Mouse (Mus musculus) regulatory T cell (primary cell): ENCODE measurements at regions not wholly inside any gene's neighbourhood (a gene's known extent, or its start where the extent isn't known, plus 50 kb on each side); places are given as distances from the start of the nearest gene placed in this dataset.

Experiments used
- in situ Hi-C: fragments of 300-600 bp; cut with MboI, MseI; formaldehyde crosslinking; loops from one replicate; pipeline ENCODE4 v1.15.1; 2025; ENCODE audit warnings: high pct_unique_total_duplicates

DNA sequence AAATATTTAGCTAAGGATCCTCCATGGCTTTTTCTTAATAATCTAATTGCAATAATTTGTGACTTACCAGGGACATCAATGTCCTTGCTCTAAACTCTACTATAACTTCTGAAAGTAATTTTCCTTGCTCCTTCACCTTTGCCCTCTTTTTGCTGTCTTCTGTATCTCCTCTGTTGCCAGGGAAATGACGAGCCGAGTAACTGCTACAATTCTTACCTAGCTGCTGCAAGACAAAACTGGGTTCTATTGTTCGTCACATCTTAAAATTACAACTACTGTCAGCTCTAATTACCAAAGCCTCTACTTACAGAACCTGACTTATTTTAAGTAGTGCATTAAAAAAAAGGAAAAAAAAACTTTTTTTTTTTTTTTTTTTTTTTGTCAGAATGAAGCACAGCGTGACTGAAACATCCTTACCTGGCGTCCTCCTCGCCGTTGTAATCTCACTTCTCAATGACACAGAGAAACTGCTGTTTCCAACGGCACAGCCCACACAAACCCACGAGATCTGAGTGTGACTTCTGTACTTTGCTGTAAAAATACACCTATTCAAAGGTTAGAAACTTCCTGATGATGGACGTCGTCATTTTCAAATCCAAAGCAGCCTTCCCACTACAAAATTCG lies 389.4 kb downstream of the Plk2 start:
- in situ Hi-C loops = no loop called here

DNA sequence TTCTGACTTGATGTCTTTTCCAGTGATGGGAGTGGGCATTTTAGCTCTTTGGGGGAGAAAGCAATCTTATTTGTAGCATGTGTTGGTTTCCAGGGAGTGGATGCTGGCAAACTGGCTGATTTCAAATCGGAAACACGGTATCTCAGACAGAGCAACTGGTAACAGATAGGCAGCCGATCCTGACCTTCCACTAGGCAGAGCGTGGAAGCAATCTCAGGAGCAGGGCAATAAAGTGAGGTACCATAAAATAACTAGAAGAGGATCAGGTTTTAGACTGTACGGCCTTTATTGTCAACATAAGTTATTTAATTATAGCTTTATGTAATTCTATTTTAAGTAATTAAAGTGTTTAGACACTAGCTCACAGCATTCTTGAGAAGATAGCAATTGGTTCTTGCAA lies 390.0 kb downstream of the Plk2 start:
- in situ Hi-C loops = no loop called here

- in situ Hi-C loops = no loop called here
Observed at GRCm38 (mm10) chr13:110798313-110798712, 403.5 kb downstream of the Plk2 start.

- in situ Hi-C loops = no loop called here
Observed at GRCm38 (mm10) chr13:110802841-110803240, 408.0 kb downstream of the Plk2 start.

DNA sequence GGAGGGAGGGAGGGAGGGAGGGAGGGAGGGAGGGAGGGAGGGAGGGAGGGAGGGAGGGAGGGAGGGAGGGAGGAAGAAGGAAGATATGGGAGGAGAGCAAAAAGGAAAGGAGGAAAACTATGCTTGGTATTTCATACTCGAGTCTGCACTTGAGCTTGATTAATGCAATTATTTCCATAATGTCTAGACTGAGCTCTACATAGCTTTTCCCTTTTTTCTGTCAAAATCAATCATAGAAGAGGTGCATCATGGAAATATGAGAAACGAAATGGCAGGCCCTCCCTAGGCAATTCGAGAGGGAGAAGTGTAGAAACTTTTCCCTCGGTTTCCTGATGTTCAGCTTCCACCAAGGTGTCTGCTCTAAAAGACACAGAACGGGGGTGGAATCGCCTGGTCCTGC lies 417.6 kb downstream of the Plk2 start:
- in situ Hi-C loops = no loop called here

GRCm38 (mm10) chr13:110814066-110814465 lies 419.2 kb downstream of the Plk2 start:
- in situ Hi-C loops = no loop called here

DNA sequence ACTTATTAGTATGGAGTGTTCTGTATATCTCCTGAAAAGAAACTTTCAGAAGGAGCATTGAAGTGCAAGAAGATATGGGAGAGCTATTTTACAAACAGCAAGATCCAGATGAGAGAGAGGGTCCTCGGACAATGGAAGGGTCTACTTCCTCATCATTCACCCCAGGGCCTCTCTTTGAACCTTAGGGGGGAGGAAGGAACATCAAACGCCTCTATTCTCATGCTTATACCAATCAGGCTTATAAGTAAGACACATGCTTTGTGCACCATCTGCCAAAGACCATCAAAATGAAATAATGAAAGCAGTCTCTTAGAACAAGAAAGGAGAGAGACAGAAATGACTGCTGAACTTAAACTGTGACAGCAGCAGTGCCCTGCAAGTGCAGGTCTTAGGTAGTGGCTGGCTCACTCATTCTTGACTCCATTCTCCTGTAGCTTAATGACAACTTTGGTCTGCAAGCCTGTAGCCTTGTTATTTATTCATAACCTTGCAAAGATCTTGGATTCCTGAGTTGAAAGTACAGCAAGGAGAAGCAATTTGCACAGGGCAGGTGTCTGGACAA lies 424.5 kb downstream of the Plk2 start:
- in situ Hi-C loops = no loop called here

DNA sequence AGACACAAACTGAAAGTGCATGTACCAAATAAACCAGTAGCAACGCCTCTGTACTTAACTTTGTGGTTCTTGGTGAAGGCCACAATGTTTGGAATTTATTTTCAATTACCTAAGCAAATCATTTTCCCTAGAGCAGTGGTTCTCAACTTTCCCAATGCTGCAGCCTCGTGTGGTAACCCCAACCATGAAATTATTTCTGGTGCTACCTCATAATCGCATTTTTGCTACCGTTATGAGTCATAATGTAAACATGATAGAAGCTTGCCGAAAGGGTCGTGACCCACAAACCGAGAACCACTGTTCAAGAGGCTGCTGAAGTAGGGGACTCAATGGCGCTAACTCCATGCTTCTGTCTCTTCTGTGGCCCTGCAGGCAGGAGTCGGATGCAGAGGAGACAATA lies 429.9 kb upstream of the Actbl2 start:
- in situ Hi-C loops = no loop called here

- in situ Hi-C loops = no loop called here
Observed at GRCm38 (mm10) chr13:110832442-110832841, 422.4 kb upstream of the Actbl2 start.

DNA sequence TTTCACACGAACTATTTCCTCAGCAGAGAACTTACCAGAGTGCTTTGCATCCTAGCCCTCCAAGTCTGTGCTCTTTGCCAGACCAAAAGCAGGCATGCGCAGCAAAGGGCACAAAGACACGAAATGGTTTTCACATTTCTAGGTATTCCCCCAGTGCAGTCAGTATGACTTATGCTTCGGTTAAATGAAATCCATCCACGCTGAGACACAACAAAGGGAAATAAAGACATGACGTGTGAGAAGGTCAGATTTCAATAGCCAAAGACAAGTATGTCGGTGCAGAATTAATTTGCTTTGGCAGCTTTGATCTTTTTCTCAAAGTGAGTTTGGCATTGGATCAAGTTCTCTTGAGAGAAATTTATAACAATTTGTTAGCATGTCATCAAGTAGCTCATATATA lies 417.9 kb upstream of the Actbl2 start:
- in situ Hi-C loops = no loop called here

GRCm38 (mm10) chr13:110841949-110842348 lies 412.9 kb upstream of the Actbl2 start:
- in situ Hi-C loops = no loop called here

- in situ Hi-C loops = no loop called here
Observed at GRCm38 (mm10) chr13:110845695-110846094, 409.1 kb upstream of the Actbl2 start.

DNA sequence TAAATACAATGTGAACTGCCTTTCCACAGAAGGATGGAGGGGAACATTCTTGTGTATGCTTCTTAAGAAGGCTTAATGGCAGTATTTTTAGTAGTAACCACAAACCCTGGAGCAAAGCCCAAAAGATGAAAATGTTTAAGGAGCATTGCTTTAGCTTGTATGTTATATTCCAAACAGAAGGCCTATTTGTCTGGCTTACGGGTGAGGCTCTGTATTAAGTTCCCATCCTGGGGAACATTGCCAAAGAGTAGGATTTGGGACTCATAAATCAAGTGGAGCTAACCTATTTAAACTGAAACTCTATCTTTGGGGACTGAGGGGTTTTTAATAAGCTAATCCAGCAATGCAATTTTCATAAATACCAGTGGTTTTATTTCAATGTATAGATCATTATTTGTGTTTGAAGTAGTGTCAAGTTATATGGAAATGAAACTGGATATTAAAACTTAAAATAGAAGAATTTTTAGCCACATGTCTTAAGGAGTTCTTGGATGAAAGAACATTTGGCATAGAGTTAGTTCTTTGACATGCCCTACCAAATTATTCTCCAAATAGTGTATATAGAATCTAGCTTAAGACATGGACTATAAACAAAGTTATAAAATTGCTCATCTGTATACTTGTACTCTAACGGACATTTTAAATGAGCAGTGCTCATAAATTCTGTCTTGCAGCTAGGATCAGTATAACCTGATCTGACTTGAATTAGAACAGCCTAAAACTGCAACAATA lies 401.7 kb upstream of the Actbl2 start:
- in situ Hi-C loops = no loop called here

- in situ Hi-C loops = no loop called here
Observed at GRCm38 (mm10) chr13:110854213-110854612, 400.6 kb upstream of the Actbl2 start.

- in situ Hi-C loops = no loop called here
Observed at GRCm38 (mm10) chr13:110865902-110866512, 388.8 kb upstream of the Actbl2 start.

DNA sequence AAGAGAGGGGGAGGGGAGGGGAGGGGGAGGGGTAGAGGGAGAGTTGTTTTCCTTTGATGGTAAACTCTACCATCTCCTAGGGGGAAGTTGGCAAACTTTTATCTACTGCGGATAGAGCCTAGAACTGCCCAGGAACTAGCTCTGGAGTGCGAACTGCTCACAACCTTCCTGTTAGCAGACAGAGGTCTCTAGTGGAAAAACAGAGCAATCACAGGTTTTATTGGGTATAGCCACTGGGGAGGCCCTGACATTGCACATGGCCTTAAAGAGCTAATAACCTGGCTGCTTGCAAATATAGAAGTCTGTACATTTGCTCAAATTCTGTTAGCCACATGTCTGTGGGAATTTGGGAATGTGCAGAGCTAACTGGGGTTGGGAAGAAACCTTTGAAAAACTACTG lies 388.1 kb upstream of the Actbl2 start:
- in situ Hi-C loops = no loop called here

DNA sequence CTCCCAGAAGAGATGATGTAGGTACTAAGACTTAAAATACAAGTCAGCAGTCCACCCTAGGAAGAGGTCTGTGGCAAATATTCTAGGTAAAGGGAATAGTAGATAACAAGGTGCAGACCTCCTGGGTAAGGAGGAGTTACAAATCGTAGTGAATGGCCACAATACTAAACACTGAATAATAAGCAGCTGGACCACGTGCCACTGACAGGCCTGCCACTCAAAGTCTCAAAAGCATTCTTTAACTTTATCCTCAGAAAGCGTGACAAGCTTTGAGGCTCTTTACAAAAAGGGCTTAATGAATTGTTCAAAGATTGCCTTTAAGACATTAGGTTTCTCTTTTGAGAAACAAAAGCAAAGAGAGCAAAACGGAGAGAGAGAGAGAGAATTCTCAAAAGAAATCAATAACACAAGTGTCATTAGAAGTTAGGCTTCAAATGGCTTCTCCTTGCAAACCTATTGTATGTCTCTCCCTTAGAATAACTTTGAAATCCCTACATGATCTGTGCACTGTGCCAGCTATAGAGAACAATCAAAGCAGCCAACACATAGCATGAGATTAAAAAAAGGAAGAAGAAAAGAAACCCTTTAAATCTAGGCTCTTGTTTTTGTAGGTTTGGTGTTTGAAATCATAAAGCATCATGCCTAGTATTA lies 383.6 kb upstream of the Actbl2 start:
- in situ Hi-C loops = no loop called here

GRCm38 (mm10) chr13:110871776-110872135 lies 383.1 kb upstream of the Actbl2 start:
- in situ Hi-C loops = no loop called here

DNA sequence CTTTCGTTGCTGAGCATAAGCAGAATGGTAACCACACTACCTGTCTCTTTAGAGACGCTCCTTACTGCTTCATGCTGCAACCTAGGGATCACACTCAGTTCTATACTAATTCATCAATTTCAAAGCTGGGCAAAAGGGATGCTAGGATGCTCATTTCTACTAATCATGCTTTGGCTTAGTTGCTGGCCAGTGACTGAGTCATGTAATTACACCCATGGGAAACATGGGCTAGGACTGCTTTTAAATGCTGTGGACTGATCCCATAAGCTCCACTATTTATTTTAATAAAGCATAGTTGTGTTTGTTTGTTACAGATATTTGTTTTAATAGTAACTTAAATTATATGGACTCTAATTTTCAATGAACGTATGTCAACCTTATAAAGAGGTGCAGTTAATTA lies 373.2 kb upstream of the Actbl2 start:
- in situ Hi-C loops = no loop called here

DNA sequence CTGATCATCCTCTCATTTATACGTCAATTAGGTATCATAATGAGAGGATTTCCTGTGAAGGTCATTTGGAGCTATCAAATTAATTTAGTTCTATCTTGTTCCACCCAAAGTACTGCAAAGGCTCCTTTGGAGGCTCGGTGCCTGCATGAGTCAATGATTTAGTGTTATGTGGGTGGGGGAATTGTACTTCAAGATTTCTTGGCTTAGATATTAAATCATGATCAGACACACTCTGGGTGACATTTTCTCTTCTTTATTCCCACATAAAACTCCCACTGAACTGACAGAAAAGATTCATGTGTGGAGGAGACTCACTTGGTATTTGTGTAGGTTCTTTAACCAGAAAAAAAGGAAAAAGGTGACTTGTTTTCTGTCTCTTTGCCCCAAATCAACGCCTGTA lies 372.6 kb upstream of the Actbl2 start:
- in situ Hi-C loops = no loop called here

DNA sequence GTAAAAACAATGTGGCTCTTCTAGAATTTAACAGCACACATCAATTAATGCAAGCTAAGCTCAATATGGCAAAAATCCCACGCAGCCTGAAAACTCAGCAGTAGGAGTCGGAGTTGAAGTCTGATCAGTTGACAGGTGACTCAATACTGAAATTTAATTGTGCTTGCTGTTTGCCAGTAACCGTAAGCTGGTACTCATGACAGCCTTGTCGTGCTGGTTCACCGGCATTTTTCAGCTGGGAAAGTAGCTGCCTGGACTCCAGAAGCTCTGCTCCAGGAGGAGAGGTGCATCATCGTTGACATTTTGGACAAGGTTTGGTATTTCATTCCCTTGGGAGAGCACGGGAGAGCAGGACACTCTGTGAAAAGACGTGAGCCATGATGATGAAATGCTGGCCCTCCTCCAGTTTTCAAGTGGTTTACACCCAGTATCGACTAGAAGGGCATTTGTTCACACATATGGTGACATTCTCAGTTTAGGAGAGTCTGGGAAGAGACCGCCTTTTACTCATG lies 372.1 kb upstream of the Actbl2 start:
- in situ Hi-C loops = no loop called here

DNA sequence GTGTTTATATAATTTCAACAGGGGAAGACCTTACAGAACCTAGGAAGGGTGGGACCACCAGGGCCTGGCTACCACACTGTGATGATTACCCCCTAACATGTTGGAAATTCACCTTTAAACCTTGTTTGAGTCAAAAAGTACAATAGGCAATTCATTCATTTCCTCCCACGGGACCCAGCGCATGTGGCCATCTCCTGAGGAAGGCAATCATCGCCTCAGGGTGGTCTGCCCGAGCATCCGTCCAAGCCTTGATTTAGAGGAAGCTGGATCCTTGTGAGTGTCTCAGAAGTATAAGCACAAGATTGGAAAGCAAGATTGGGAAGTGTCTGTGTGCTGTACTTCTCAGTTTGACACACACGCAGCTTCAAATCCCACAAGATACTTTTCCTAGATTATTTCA lies 360.9 kb upstream of the Actbl2 start:
- in situ Hi-C loops = no loop called here
